Comparison of ENCODE assay signal across 15 mouse cellular contexts in genomic region chr1:186347413-186348147, GRCm38 (mm10).
DNase-seq lines count a peak whose midpoint lies in the region; ATAC-seq and TF ChIP-seq lines count a peak whose summit lies in the region.
"Had no signal": no experiment of that assay in that cellular context is flagged by ENCODE, and none has a peak within 500 bp of the region (broad histone marks: within the 10 kb centered on the region; RNA-seq: fewer than 3 reads in every experiment).

No protein-coding gene starts in this region.

- TF ChIP-seq CTCF in heart, postnatal 0 days (IDR thresholded peaks at IDR 0.05; ENCODE audit: low read depth) = no peak

- ATAC-seq in embryonic facial prominence, embryonic 14.5 days (ENCODE audit: low read depth) = no peak
- peak; percentile 67 for ATAC-seq in heart, postnatal 0 days (ENCODE audit: insufficient read depth, low read depth)
- ATAC-seq in granulocyte monocyte progenitor cell, adult 5-6 weeks (replicated peaks; ENCODE audit: poor library complexity, severe bottlenecking) = no peak
- ATAC-seq: activated CD4-positive, CD25-positive, alpha-beta regulatory T cell, adult 4 months; forebrain, embryonic 15.5 days; hindbrain, postnatal 0 days had no signal

- no peak for TF ChIP-seq EP300 in heart, postnatal 0 days (IDR thresholded peaks at IDR 0.05; ENCODE audit: low read depth)

- WGBS in embryonic facial prominence, embryonic 14.5 days = 65% methylated on average over 14 of the region's 14 CpGs
- 85% methylated on average over 14 of the region's 14 CpGs for WGBS in embryonic facial prominence, embryonic 10.5 days
- WGBS in heart, postnatal 0 days = 46% methylated on average over 14 of the region's 14 CpGs

- no peak overlapping the region for H3K27ac ChIP-seq in embryonic facial prominence, embryonic 14.5 days (replicated peaks; ENCODE audit: low read depth, low read length)
- no peak overlapping the region for H3K27ac ChIP-seq in embryonic facial prominence, embryonic 10.5 days (replicated peaks)
- H3K27ac ChIP-seq in heart, postnatal 0 days (ENCODE audit: low read depth) = peak overlapping the region; percentile 41; the same call in 1 of the 2 replicates
- H3K27ac ChIP-seq: embryonic facial prominence, embryonic 12.5 days; forebrain, embryonic 15.5 days; hindbrain, postnatal 0 days; liver, embryonic 13.5 days had no signal

- 0 out of 2 replicates have a peak, but pooled peaks cover 3% of the 10 kb centered on the region for H3K4me1 ChIP-seq in embryonic facial prominence, embryonic 14.5 days (ENCODE audit: control insufficient read depth, insufficient read depth, low read length)
- H3K4me1 ChIP-seq in embryonic facial prominence, embryonic 10.5 days = no peaks in the 10 kb centered on the region
- H3K4me1 ChIP-seq in heart, postnatal 0 days (ENCODE audit: control insufficient read depth, insufficient read depth) = no peaks in the 10 kb centered on the region
- H3K4me1 ChIP-seq: embryonic facial prominence, embryonic 12.5 days; forebrain, embryonic 15.5 days; liver, embryonic 13.5 days had no signal

- no peaks in the 10 kb centered on the region for H3K9me3 ChIP-seq in embryonic facial prominence, embryonic 14.5 days (ENCODE audit: control insufficient read depth, low read length)
- no peaks in the 10 kb centered on the region for H3K9me3 ChIP-seq in embryonic facial prominence, embryonic 10.5 days
- no peaks in the 10 kb centered on the region for H3K9me3 ChIP-seq in heart, postnatal 0 days (replicated peaks; ENCODE audit: control insufficient read depth, low read length)
- H3K9me3 ChIP-seq: embryonic facial prominence, embryonic 12.5 days; forebrain, embryonic 15.5 days had no signal

- DNase-seq in embryonic facial prominence, embryonic 14.5 days (ENCODE audit: low spot score) = peak; percentile 52
- DNase-seq in embryonic facial prominence, embryonic 10.5 days (ENCODE audit: low spot score) = no peak
- peak; percentile 68 for DNase-seq in 3T3-L1 (ENCODE audit: low read depth, low spot score)
- DNase-seq in heart, postnatal 0 days (ENCODE audit: low spot score) = peak; percentile 68
- peak; percentile 69 for DNase-seq in kidney, postnatal 10 days
- DNase-seq in B cell, adult 2 months = no peak
- DNase-seq in layer of hippocampus, adult 8-10 months (ENCODE audit: low spot score in 2 of 2) = no peak
- DNase-seq: cerebellum, postnatal 10 days; liver, embryonic 13.5 days had no signal

- H3K9ac ChIP-seq in embryonic facial prominence, embryonic 14.5 days (ENCODE audit: low read depth, low read length) = no peak overlapping the region
- no peak overlapping the region for H3K9ac ChIP-seq in heart, postnatal 0 days (replicated peaks; ENCODE audit: low read depth, low read length)
- H3K9ac ChIP-seq: embryonic facial prominence, embryonic 12.5 days; forebrain, embryonic 15.5 days; liver, embryonic 13.5 days had no signal

- H3K4me2 ChIP-seq in embryonic facial prominence, embryonic 14.5 days (ENCODE audit: low read depth, low read length) = no peak overlapping the region
- H3K4me2 ChIP-seq in heart, postnatal 0 days (ENCODE audit: low read depth, low read length) = no peak overlapping the region
- H3K4me2 ChIP-seq: embryonic facial prominence, embryonic 12.5 days; forebrain, embryonic 15.5 days; liver, embryonic 13.5 days had no signal

- no peaks in the 10 kb centered on the region for H3K36me3 ChIP-seq in embryonic facial prominence, embryonic 14.5 days (ENCODE audit: control insufficient read depth, insufficient read depth, low read length)
- H3K36me3 ChIP-seq in embryonic facial prominence, embryonic 10.5 days (replicated peaks) = no peaks in the 10 kb centered on the region
- H3K36me3 ChIP-seq in heart, postnatal 0 days (replicated peaks; ENCODE audit: control insufficient read depth, insufficient read depth, low read length) = no peaks in the 10 kb centered on the region
- H3K36me3 ChIP-seq: embryonic facial prominence, embryonic 12.5 days; forebrain, embryonic 15.5 days; G1E; liver, embryonic 13.5 days had no signal

- no peaks in the 10 kb centered on the region for H3K27me3 ChIP-seq in embryonic facial prominence, embryonic 14.5 days (replicated peaks; ENCODE audit: control insufficient read depth, insufficient read depth, low read length)
- no peaks in the 10 kb centered on the region for H3K27me3 ChIP-seq in embryonic facial prominence, embryonic 10.5 days (replicated peaks; ENCODE audit: low read depth, poor library complexity, severe bottlenecking)
- no peaks in the 10 kb centered on the region for H3K27me3 ChIP-seq in heart, postnatal 0 days (ENCODE audit: control insufficient read depth, insufficient read depth, low read length)
- H3K27me3 ChIP-seq: embryonic facial prominence, embryonic 12.5 days; forebrain, embryonic 15.5 days; liver, embryonic 13.5 days had no signal

- no peak overlapping the region for H3K4me3 ChIP-seq in embryonic facial prominence, embryonic 14.5 days (ENCODE audit: low read depth, low read length)
- no peak overlapping the region for H3K4me3 ChIP-seq in embryonic facial prominence, embryonic 10.5 days
- H3K4me3 ChIP-seq in heart, postnatal 0 days (ENCODE audit: low read depth, low read length) = no peak overlapping the region
- H3K4me3 ChIP-seq: embryonic facial prominence, embryonic 12.5 days; forebrain, embryonic 15.5 days; liver, embryonic 13.5 days had no signal

Comparison
In these comparisons a context has a peak if more than half of its experiments do, and no peak if none do; other contexts are left out.
1. DNase-seq: peak in embryonic facial prominence, embryonic 14.5 days (single experiment), 3T3-L1 (single experiment), heart, postnatal 0 days (single experiment) and kidney, postnatal 10 days (single experiment); none in embryonic facial prominence, embryonic 10.5 days (single experiment), B cell, adult 2 months (0 of 2) and layer of hippocampus, adult 8-10 months (0 of 2).